Mouse (Mus musculus) neural tube, embryonic 15.5 days (tissue): ENCODE measurements around the gene Foxo3. TPM values are rescaled to one million over a fixed set of nuclear protein-coding genes. Genes with fewer than 3 reads are reported as not detected.

ENCODE experiments used
- ATAC-seq: fragments of 200-750 bp; cut with Nextera tagmentation; 2 replicates; pipeline ENCODE4 v1.8.0; 2017; ENCODE audit warnings: mild to moderate bottlenecking, moderate TSS enrichment, moderate library complexity; ENCODE audit not compliant: low FRiP score
- H3K27ac ChIP-seq: fragments of 300-500 bp; sonication (generic); replicated peaks from 2 replicates; pipeline ENCODE4 v1.5.1; 2015; ENCODE audit warnings: mild to moderate bottlenecking, inconsistent platforms
- H3K27me3 ChIP-seq: fragments of 300-500 bp; sonication (generic); replicated peaks from 2 replicates; pipeline ENCODE4 v1.6.1; 2015; ENCODE audit warnings: inconsistent platforms
- H3K36me3 ChIP-seq: fragments of 300-500 bp; sonication (generic); 2 replicates; pipeline ENCODE4 v1.6.1; 2015; ENCODE audit warnings: inconsistent platforms
- H3K4me1 ChIP-seq: fragments of 300-500 bp; sonication (generic); 2 replicates; pipeline ENCODE4 v1.6.1; 2015; ENCODE audit warnings: inconsistent platforms
- H3K4me2 ChIP-seq: fragments of 300-500 bp; sonication (generic); 2 replicates; pipeline ENCODE4 v1.6.1; 2015; ENCODE audit warnings: inconsistent platforms, mild to moderate bottlenecking, moderate library complexity
- H3K4me3 ChIP-seq: fragments of 300-500 bp; sonication (generic); replicated peaks from 2 replicates; pipeline ENCODE4 v1.5.1; 2015; ENCODE audit warnings: mild to moderate bottlenecking, inconsistent platforms
- H3K9ac ChIP-seq: fragments of 300-500 bp; sonication (generic); replicated peaks from 2 replicates; pipeline ENCODE4 v1.6.1; 2015; ENCODE audit warnings: mild to moderate bottlenecking, inconsistent platforms
- H3K9me3 ChIP-seq: fragments of 300-500 bp; sonication (generic); replicated peaks from 2 replicates; pipeline ENCODE4 v1.6.1; 2016; ENCODE audit warnings: inconsistent platforms
- WGBS: fragments of 180-500 bp; shearing (Covaris S2); methylation state at CpG from one replicate; pipeline ENCODE4 v1.1.7; 2015; ENCODE audit warnings: mixed read lengths; 5-methylcytosine and 5-hydroxymethylcytosine counted together
- polyA plus RNA-seq: library from polyadenylated mRNA; unstranded; fragments of >200 nt; fragmentation: Nextera tagmentation; extraction: Ambion mirVana; gene quantifications from 2 replicates; pipeline ENCODE4 v1.2.1, GENCODE M21; 2015

The Foxo3 gene
- polyA plus RNA-seq, 1 experiment from 2014 or later = 4.6 TPM

DNA sequence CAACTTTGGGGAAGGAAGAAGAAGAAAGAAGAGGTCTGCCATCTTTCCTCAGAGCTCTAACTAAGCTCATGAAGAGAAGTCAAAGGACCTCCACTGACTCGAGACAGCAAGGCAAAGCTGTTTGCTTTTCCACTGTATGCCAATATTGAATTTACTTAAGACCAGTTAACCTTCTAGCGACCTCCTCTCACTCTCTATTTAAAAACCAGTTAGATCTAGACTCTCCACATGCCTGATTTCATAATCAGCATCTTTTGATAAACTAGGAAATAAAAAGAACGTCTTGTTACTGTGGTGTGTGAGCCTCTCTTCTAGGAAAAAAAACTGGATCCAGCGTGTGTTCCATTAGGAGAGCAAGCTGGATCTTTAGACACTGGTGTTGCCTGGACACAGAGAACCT lies 28.4 kb downstream of the Foxo3 start:
- Histone ChIP-seq H3K27me3 (no peaks in the 10 kb centered on the region), H3K4me2 (no peak overlapping the region), H3K4me3 (no peak overlapping the region), H3K4me1 (peaks cover 40% of the 10 kb centered on the region), H3K9me3 (no peaks in the 10 kb centered on the region), H3K36me3 (no peaks in the 10 kb centered on the region), H3K27ac (no peak overlapping the region), H3K9ac (no peak overlapping the region)
- no peak for ATAC-seq
- WGBS = 72% methylated on average over 4 of the region's 4 CpGs

- Histone ChIP-seq H3K36me3 (no peaks in the 10 kb centered on the region), H3K27ac (no peak overlapping the region), H3K4me2 (no peak overlapping the region), H3K9me3 (no peaks in the 10 kb centered on the region), H3K9ac (no peak overlapping the region), H3K4me1 (peaks cover 40% of the 10 kb centered on the region), H3K27me3 (no peaks in the 10 kb centered on the region), H3K4me3 (no peak overlapping the region)
- no peak for ATAC-seq
- WGBS = 80% methylated on average over 11 of the region's 11 CpGs
Observed at GRCm38 (mm10) chr10:42247125-42247816, 29.3 kb downstream of the Foxo3 start.

DNA sequence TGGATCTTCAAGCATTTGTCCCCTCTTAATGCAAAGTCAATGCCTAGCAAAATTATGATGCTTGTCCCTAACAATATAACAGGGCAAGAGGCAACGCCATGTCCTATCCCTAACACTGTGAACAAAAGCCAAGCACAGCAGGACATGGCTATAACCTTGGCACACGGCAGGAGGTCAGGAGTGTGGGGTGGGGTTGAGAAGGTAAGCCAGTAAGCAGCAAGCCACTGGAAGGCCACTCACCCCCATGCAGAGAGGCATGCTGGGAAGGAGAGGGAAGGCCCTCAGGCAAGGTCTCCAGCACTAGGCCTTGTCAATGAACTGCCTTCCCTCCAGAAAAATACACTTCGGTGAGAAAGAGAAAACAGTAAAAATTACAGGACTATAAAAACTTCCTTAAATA lies 30.1 kb downstream of the Foxo3 start:
- H3K9me3 ChIP-seq = no peaks in the 10 kb centered on the region
- WGBS = 56% methylated on average over 3 of the region's 3 CpGs
- peaks cover 33% of the 10 kb centered on the region for H3K4me1 ChIP-seq
- H3K27me3 ChIP-seq = no peaks in the 10 kb centered on the region
- no peak for ATAC-seq
- H3K9ac ChIP-seq = no peak overlapping the region
- no peak overlapping the region for H3K4me3 ChIP-seq
- H3K27ac ChIP-seq = no peak overlapping the region
- no peaks in the 10 kb centered on the region for H3K36me3 ChIP-seq
- H3K4me2 ChIP-seq = no peak overlapping the region

DNA sequence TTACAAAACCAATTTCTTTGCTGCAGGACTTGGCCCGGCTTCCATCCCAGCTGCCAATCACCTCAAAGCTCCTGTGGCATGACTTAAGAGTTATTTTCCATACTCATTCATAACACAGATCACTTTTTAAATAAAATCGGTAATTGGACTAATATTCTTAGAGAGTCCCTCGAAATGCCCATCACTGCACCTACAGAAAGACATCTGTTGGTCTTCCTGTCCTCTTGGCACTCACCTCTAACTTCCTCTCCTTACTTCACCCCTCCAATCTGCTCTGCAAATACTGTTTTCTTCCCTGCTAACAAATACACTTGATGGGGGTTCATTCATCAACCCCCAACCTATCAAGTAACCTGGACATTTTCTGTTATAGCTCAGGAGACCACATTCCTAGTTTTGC lies 30.9 kb downstream of the Foxo3 start:
- Histone ChIP-seq H3K9me3 (no peaks in the 10 kb centered on the region), H3K4me1 (peaks cover 27% of the 10 kb centered on the region), H3K36me3 (no peaks in the 10 kb centered on the region), H3K27me3 (no peaks in the 10 kb centered on the region), H3K9ac (no peak overlapping the region), H3K27ac (no peak overlapping the region), H3K4me3 (no peak overlapping the region), H3K4me2 (no peak overlapping the region)
- 94% methylated on average over 3 of the region's 3 CpGs for WGBS
- ATAC-seq = no peak

GRCm38 (mm10) chr10:42245256-42245601 lies 31.3 kb downstream of the Foxo3 start:
- Histone ChIP-seq H3K4me2 (no peak overlapping the region), H3K27me3 (no peaks in the 10 kb centered on the region), H3K27ac (no peak overlapping the region), H3K9me3 (no peaks in the 10 kb centered on the region), H3K36me3 (no peaks in the 10 kb centered on the region), H3K9ac (no peak overlapping the region), H3K4me3 (no peak overlapping the region), H3K4me1 (peaks cover 23% of the 10 kb centered on the region)
- WGBS = 91% methylated on average over 3 of the region's 3 CpGs
- no peak for ATAC-seq

- peaks cover 18% of the 10 kb centered on the region for H3K4me1 ChIP-seq
- H3K27ac ChIP-seq = no peak overlapping the region
- no peaks in the 10 kb centered on the region for H3K9me3 ChIP-seq
- no peaks in the 10 kb centered on the region for H3K27me3 ChIP-seq
- ATAC-seq = no peak
- no peak overlapping the region for H3K4me2 ChIP-seq
- H3K9ac ChIP-seq = no peak overlapping the region
- WGBS = 83% methylated on average over 8 of the region's 8 CpGs
- H3K4me3 ChIP-seq = no peak overlapping the region
- no peaks in the 10 kb centered on the region for H3K36me3 ChIP-seq
Observed at GRCm38 (mm10) chr10:42244420-42245255, 31.9 kb downstream of the Foxo3 start.

DNA sequence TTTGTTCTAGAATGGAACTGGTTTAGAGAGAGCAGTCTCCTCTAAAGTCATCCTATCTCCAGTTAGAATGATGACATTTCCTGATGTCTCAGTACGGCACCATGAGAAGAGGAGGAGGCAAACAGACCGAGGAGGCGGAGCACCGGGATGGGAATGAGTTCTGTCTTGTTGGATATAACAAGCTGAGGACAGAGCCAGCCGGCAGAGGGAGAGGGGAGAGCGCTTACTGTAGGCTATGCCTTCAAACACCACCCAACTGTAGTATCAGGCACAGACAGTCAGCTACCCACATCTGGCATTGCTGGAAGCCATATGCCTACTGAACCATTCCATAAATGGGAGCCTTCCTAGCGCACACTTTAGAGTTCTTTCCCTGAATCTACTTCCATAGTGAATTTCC lies 32.6 kb downstream of the Foxo3 start:
- no peak for ATAC-seq
- H3K4me1 ChIP-seq = peaks cover 11% of the 10 kb centered on the region
- 94% methylated on average over 7 of the region's 7 CpGs for WGBS
- H3K27me3 ChIP-seq = no peaks in the 10 kb centered on the region
- H3K36me3 ChIP-seq = no peaks in the 10 kb centered on the region
- no peaks in the 10 kb centered on the region for H3K9me3 ChIP-seq
- no peak overlapping the region for H3K27ac ChIP-seq
- no peak overlapping the region for H3K4me3 ChIP-seq
- H3K4me2 ChIP-seq = no peak overlapping the region
- no peak overlapping the region for H3K9ac ChIP-seq

DNA sequence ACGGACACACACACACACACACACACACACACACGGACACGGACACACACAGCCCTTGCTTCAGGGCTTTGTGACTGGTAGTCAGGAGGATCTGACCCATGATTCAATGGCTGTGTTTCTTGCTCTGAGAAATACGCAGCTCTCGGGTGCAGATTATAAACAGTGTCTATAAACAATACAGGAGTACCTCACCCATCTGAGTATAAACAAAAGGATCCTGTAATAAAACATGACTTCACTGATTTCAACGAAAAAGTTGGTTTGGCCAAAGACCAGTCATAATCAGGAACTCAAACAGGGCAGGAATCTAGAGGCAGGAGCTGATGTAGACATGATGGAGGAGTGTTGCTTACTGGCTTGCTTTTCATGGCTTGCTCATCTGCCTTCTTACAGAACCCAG lies 34.1 kb downstream of the Foxo3 start:
- no peak overlapping the region for H3K27ac ChIP-seq
- WGBS = 90% methylated on average over 6 of the region's 6 CpGs
- no peak for ATAC-seq
- H3K4me2 ChIP-seq = no peak overlapping the region
- H3K9ac ChIP-seq = no peak overlapping the region
- no peaks in the 10 kb centered on the region for H3K27me3 ChIP-seq
- no peaks in the 10 kb centered on the region for H3K36me3 ChIP-seq
- H3K4me1 ChIP-seq = peaks cover 1% of the 10 kb centered on the region; the same call in 1 of the 2 replicates
- no peak overlapping the region for H3K4me3 ChIP-seq
- no peaks in the 10 kb centered on the region for H3K9me3 ChIP-seq

GRCm38 (mm10) chr10:42241775-42242174 lies 34.8 kb downstream of the Foxo3 start:
- H3K4me2 ChIP-seq = no peak overlapping the region
- H3K27ac ChIP-seq = no peak overlapping the region
- ATAC-seq = no peak
- no peaks in the 10 kb centered on the region for H3K36me3 ChIP-seq
- H3K4me1 ChIP-seq = no peaks in the 10 kb centered on the region
- H3K9ac ChIP-seq = no peak overlapping the region
- no peak overlapping the region for H3K4me3 ChIP-seq
- no peaks in the 10 kb centered on the region for H3K27me3 ChIP-seq
- H3K9me3 ChIP-seq = no peaks in the 10 kb centered on the region
- WGBS = 73% methylated on average over 4 of the region's 4 CpGs

DNA sequence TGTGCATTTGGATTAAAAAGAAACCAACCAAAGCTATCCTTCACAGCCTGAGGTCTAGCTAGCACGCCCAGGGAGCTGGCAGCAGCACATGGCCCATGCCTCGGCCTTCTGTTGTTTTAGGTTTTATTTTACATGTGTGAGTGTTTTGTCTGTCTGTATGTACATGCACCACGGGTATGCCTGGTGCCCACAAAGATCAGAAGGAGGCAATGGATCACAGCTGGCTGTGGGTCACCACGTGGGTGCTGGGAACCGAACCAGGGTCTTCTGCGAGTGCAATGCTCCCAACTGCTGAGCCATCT lies 36.8 kb downstream of the Foxo3 start:
- Histone ChIP-seq H3K4me3 (no peak overlapping the region), H3K9ac (no peak overlapping the region), H3K27ac (no peak overlapping the region), H3K4me2 (no peak overlapping the region), H3K36me3 (no peaks in the 10 kb centered on the region), H3K27me3 (no peaks in the 10 kb centered on the region), H3K4me1 (no peaks in the 10 kb centered on the region), H3K9me3 (no peaks in the 10 kb centered on the region)
- 95% methylated on average over 6 of the region's 6 CpGs for WGBS
- no peak for ATAC-seq

GRCm38 (mm10) chr10:42238923-42239809 lies 37.4 kb downstream of the Foxo3 start:
- no peaks in the 10 kb centered on the region for H3K27me3 ChIP-seq
- H3K9me3 ChIP-seq = no peaks in the 10 kb centered on the region
- H3K27ac ChIP-seq = no peak overlapping the region
- ATAC-seq = no peak
- no peak overlapping the region for H3K4me2 ChIP-seq
- H3K9ac ChIP-seq = no peak overlapping the region
- no peaks in the 10 kb centered on the region for H3K4me1 ChIP-seq
- no peak overlapping the region for H3K4me3 ChIP-seq
- H3K36me3 ChIP-seq = no peaks in the 10 kb centered on the region
- WGBS = 82% methylated on average over 15 of the region's 15 CpGs

GRCm38 (mm10) chr10:42238296-42238695 lies 38.3 kb downstream of the Foxo3 start:
- 37% methylated on average over 5 of the region's 5 CpGs for WGBS
- no peaks in the 10 kb centered on the region for H3K27me3 ChIP-seq
- no peak overlapping the region for H3K27ac ChIP-seq
- H3K9me3 ChIP-seq = no peaks in the 10 kb centered on the region
- ATAC-seq = no peak
- H3K36me3 ChIP-seq = no peaks in the 10 kb centered on the region
- no peak overlapping the region for H3K9ac ChIP-seq
- peaks cover 1% of the 10 kb centered on the region for H3K4me1 ChIP-seq
- no peak overlapping the region for H3K4me2 ChIP-seq
- H3K4me3 ChIP-seq = no peak overlapping the region
